Mouse (Mus musculus) heart, postnatal 36 days (tissue): Measurements from ENCODE around the gene Donson. TPM values are rescaled to one million over a fixed set of nuclear protein-coding genes. Genes with fewer than 3 reads are reported as not detected.

ENCODE experiments used
- DNase-seq, 2 experiments: peaks; one replicate each; pipeline ENCODE4 v3.0.0; 2021 to 2022
- intact Hi-C: fragments of 180-260 bp; cut with DNase I; formaldehyde crosslinking; loops from one replicate; pipeline ENCODE4 v1.15.1; 2025
- total RNA-seq, 2 experiments: library from RNA; stranded (reverse); gene quantifications; 2 replicates each; pipeline ENCODE4 v1.2.3; 2021

The Donson gene
- total RNA-seq, 2 experiments from 2014 or later: 2.9 to 3.3 TPM

DNA sequence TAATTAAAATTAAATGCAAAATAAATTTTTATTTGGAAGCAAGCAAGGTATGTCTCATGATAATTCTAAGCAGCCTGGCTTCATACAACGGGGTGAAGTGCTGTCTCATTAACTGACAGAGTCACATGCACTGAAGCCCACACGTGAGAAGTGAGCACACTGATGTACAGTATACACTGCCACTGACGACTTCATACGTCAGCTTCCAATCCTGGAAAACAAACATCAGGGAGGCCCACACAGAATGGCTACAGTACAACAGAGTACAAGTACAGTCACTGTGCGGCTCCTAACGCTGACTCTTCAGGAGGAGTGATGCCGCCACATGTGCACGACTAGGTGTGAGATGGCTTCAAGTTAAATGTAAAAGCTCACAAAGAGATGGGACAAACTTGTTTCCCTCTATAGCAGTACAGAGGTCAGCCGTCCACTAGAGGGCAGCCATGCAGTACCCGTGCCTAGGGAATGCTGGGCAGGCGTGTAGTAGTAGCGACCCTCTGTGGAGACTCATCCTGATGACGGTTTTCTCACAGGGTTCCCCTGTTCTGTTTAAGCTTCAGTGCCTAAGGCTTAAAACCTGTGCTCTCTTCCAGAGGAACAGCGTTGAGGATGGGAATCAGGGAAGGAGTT, 6.0 kb upstream of the Donson start:
- intact Hi-C loops: loop anchor here (2.0 kb wide), 1 partner anchor 222 kb away; no protein-coding TSS in a partner anchor
- peak; percentile 68 to 81 for DNase-seq

DNA sequence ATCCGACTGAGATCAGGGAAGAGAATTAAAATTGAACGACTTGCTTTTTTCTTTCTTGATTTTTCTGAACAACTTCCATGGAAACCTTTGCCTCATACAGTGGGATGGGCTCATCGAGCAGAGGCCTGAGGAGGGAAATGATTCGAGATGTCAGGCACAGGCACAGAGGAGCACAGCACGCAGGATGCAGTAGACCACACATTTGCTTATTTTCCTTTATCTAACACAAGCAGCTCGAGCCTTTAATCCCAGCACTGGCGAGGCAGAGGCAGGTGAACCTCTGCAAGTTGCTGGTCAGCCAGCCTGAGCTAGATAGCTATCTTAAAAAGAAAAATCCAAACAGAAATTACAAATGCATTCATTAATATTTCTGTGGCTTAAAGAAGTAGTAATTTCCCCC, 1.2 kb upstream of the Donson start:
- DNase-seq: no peak
- intact Hi-C loops: loop anchor here (5.0 kb wide), 1 partner anchor 42 kb away; the partner anchor contains the start of genes Gart and Son

DNA sequence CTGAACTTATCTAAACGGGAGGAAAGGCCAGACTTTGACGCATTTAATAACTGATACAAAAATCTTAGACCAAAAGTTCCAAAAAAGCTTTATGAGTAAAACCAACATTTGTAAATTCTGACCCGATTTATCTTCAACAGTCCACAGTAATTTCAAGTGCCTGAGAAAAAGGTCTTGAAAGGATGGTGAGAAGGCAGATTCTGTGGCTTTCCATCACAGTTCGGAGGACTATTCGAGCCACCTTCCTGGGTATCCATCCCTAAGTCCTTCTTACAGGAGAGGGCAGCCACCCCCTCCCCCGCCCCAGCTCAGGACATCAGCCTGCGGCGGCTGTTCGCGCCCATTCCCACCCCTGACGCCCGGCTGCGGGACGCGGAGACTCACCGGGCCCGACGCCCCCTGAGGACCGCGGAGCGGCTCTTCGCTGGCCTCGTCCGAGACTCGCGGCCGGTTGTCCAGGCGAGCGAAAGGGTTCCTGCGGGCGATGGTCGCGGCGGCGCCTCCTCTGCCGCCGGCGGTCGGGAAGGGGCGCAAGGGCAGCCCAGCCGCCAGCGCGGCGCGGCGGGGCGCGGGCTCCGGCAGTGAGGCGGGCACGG, 449 bp downstream of the Donson start:
- intact Hi-C loops: loop anchor here (5.0 kb wide), 1 partner anchor 41 kb away; the partner anchor contains the start of genes Gart and Son
- no peak for DNase-seq

DNA sequence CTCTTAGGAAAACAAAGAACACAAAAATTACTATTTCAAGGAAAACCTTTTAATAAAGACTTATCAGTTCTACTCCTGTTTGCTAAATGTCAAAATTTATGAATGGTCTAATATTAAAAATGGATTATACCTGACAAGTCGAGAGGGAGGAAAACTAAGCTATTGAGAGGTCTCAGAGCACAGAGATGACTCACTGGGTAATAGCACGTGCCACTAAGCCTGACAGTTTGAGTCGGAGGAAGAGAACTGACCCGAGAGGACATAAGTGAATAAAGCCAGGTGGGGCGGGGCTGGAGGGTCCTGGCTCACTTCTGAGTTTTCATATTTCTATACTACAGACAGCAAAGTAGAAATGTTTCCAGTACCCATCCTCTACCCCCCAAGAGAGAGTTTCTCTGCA, 2.2 kb downstream of the Donson start:
- intact Hi-C loops: loop anchor here (5.0 kb wide), 1 partner anchor 39 kb away; the partner anchor contains the start of genes Gart and Son
- DNase-seq: no peak

DNA sequence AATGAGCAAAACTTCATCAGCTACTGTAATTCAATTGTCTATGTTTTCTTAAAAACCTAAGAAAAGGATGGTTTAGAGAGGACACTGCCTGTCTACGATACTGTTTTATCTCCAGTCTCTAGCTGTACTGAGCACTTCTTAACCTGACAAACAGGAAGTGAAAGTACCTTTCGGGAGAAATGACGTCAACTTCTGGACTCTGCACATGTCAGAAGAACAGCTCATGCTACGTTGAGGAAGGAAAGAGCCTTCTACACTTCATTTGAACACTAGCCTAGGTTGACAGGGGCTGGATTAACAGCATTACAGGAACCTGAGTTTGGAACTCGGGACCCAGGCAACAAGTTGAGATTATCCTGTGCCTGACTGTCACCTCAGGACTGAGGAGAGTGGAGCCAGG, 3.0 kb downstream of the Donson start:
- DNase-seq: no peak
- intact Hi-C loops: loop anchor here (5.0 kb wide), 1 partner anchor 38 kb away; the partner anchor contains the start of genes Gart and Son

DNA sequence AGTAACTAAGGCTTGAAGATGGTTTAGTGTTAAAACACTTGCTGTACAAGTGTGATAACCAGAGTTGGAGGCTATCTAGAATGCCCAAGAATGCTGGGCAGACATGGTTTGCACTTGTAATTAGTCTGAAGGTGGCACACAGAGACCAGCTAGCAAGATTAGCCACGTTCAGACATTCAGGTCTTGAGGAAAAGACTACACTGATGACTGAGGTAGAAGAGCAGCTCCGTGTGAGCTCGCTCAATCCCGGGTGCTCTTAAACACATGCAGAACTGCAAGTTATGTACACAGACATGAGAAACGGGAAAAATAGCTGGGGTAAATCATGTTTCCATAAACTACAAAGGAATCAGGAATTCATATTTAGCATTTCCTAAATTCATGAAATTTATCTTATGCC, 7.9 kb downstream of the Donson start:
- no peak for DNase-seq
- intact Hi-C loops: no loop called here

DNA sequence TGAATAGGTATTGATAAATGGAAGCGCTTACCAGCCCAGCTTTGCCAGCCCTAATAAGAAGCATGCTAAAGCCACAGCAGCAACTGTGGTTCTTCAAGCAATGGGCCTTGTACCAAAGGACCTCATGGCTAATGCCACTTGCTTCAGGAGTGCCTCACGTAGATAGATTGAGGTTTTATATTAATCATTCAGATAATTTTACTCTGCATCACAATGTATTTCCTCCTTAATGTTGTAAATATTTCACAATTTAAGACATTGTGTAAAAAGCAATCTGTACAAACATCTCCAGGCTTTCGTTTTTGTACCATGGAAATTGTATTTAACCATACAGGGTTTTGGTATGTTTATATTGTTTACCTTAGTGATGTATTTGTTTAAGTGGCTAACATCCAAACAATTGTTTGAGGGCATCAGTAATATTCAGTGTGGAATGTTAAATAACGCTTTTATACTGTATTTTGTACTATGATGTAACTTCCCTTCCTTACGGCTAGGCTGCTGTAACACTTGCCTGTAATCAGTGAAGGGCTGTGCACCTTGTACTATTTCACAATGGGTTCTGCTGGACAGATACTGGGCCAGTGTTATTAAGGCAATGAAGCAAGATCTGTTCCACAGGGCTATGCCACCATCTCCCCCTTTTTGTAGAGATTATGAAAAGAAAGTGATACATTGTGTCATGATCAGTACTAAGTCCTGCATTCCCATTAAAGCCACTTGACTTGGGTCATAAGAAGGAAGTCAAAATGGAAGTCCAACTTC, 10.2 kb downstream of the Donson start:
- intact Hi-C loops: no loop called here
- DNase-seq: no peak

DNA sequence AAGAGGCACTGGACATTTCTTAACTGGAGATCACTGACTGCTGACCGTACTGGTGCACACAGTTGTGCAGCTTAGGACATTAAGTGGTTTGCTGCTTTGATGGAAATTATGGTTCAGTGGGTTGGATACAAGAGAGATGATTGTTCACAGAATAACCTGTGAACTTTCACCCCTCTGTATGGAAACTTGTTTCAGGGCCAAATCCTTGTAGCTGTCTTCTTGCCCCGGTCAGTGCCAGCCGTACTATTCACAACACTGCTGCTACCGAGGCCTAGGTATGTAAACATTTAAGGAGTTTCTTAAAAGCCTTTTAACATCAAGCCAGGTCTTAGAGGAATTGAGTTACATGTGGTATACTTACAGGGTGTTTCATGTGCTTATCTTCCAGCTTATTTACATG, 14.1 kb downstream of the Donson start:
- no peak for DNase-seq
- intact Hi-C loops: no loop called here

DNA sequence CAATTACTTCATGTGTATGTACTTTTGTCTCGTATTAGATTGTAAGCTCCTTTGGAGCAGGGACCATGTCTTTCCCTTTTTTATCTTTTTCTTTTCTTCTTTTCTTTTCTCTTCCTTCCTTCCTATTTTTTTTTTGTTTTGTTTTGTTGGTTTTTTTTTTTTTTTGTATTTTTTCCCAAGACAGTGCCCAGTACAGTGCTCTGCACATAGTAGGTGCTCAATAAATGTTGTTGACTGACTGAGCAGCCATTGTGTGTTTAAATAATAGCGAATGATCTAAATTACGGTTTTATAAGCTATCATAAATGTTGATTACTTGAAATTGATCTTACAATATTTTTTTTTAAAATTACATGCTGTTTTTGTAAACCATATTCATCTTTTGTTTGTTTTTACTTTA, 24.8 kb downstream of the Donson start:
- intact Hi-C loops: loop anchor here (2.0 kb wide), 1 partner anchor 13 kb away; no protein-coding TSS in a partner anchor
- no peak for DNase-seq

DNA sequence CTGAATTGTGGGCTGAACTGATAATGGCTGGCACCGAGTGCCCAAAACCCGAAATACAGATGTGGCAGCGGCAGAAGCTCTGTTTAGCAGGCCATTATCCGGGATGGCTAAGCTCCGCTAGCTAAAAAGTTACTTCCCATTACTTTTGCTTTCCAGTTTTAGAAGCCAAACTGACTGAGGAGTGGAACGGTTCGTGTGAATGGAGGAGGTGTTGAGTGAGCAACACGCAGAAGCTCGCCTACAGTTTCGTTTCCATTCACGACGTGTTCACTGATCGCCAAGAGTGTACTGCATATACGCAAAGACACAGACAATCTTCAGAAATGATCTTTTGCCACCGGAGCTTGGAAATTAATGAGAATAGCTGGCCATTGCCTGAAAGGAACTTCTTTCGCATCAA, 26.2 kb downstream of the Donson start:
- no peak for DNase-seq
- intact Hi-C loops: no loop called here

DNA sequence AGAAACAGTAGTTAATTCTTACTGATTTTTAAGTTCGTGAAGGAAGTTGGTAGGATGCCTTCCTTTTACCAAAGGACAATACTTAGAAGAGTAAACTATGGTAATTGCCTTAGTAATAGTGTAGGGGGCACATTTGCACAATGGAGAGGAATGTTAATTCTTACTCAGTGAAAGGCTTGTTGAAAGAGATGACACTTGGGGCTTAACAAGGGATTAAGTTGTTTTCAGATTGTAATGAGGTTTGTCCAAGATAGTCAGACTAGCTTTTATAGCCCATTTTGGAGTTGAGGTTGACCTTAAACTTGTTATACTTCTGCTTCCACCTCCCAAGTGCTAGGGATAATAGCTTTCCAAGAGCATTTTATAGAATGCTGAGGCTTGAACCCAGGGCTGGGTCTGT, 27.2 kb downstream of the Donson start:
- DNase-seq: no peak
- intact Hi-C loops: no loop called here

DNA sequence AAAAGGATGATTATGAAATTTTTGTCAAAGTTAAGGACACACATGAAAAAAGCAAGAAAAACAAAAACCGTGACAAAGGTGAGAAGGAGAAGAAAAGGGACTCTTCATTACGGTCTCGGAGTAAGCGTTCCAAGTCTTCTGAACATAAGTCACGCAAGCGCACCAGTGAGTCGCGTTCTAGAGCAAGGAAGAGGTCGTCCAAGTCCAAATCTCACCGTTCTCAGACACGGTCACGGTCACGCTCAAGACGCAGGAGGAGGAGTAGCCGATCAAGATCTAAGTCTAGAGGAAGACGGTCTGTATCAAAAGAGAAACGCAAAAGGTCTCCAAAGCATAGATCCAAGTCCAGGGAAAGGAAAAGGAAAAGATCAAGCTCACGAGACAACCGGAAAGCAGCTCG, 28.8 kb downstream of the Donson start:
- DNase-seq: no peak
- intact Hi-C loops: no loop called here

DNA sequence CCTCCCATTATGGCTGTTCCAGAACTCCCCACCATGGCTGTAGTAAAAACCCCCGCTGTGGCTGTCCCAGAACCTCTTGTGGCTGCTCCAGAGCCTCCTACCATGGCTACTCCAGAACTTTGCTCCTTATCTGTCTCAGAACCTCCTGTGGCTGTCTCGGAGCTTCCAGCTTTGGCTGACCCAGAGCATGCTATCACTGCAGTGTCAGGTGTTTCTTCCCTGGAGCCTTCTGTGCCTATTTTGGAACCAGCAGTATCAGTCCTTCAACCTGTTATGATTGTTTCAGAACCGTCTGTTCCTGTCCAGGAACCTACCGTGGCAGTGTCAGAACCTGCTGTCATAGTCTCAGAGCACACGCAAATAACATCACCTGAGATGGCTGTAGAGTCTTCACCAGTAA, 30.1 kb downstream of the Donson start:
- DNase-seq: no peak
- intact Hi-C loops: no loop called here

DNA sequence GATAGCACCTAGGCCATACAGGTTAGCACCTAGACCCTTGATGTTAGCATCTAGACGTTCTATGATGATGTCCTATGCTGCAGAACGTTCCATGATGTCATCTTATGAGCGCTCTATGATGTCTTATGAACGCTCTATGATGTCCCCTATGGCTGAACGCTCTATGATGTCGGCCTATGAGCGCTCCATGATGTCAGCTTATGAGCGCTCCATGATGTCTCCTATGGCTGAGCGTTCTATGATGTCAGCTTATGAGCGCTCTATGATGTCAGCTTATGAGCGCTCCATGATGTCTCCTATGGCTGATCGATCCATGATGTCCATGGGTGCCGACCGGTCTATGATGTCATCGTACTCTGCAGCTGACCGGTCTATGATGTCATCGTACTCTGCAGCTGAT, 31.3 kb downstream of the Donson start:
- no peak for DNase-seq
- intact Hi-C loops: no loop called here

DNA sequence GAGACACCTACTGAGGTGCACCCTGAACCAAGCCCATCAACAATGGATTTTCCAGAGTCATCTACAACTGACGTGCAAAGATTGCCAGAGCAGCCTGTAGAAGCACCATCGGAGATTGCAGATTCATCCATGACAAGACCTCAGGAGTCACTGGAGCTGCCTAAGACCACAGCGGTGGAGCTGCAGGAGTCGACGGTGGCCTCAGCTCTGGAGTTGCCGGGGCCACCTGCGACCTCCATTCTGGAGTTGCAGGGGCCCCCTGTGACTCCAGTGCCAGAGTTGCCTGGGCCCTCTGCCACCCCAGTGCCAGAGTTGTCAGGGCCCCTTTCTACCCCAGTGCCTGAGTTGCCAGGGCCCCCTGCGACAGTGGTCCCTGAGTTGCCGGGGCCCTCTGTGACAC, 33.3 kb downstream of the Donson start:
- no peak for DNase-seq
- intact Hi-C loops: loop anchor here (2.0 kb wide), 1 partner anchor 22 kb away; no protein-coding TSS in a partner anchor

DNA sequence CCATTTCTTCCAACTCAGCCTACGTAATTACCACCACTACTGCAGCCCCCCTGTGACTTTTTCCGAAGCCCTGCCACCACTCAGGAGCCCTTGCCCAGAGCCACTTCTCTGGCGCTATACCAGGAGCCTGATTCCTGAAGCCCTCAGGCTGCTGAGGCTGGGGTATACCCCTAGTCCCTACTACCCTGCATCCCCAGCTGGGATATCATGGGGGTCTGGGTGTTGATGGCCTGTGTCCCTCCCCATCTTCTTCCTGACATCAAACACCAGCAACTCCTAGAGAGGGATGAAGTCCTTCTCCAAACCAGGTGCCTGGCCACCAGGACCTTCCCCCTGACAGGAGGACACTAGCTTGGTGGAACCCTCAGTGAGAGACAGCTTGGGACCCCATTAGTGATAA, 36.4 kb downstream of the Donson start:
- intact Hi-C loops: no loop called here
- no peak for DNase-seq

DNA sequence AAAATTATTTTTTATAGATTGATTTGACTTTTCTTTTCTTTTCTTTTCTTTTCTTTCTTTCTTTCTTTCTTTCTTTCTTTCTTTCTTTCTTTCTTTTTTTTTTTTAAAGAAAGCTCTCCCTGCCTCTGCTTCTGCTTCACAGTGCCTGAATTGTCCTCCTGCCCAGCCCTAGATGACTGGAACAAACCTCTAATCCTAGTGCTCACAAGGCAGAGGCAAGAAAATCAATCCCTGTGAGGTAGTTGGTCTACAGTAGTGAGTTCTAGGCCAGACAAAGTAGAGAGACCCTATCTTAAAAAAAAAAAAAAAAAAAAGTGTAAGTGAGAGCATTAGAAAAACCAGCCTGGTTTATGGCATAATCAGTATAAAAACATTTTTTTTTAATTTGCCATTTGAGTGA, 38.8 kb downstream of the Donson start:
- intact Hi-C loops: loop anchor here (2.0 to 5.0 kb wide), 3 partner anchors 15 to 52 kb away; partner anchors contain the start of genes Donson and Tmem50b
- DNase-seq: no peak

DNA sequence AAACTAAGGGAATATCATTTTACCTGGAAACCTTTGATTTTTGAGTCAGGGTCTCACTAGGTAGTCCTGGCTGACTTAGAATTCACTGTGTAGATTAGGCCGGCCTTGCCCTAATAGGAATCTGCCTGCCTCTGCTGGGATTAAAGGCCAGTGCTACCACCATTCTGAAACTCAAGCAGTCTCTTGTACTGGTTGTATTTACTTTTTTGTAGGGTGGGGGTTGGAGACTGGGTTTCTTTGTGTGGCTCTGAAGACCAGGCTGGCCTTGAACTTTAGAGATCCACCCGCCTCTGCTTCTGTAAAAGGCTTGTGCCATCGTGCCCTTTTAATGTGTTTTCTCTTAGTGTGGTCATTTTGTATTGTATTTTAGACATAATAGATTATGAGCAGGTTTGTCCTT, 39.3 kb downstream of the Donson start:
- intact Hi-C loops: loop anchor here (5.0 kb wide), 2 partner anchors 38 to 52 kb away; partner anchors contain the start of genes Donson and Tmem50b
- DNase-seq: no peak

DNA sequence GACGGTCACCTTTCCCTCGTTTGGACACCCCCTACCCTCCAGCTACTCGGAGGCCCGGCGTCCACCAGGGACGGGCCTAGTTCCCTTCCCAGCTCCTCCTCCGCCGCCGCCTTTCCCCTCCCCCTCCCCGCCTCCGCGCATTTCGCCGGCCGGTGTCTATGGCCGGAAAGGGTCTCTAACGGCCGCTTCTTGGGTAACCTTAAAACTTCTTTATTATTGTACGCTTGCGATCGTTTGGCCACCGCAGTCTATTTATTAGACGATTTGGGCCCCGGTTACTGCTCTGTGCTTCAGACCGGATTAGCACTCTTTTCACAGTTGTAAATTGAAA, 40.4 kb downstream of the Donson start:
- intact Hi-C loops: loop anchor here (5.0 kb wide), 2 partner anchors 39 to 51 kb away; partner anchors contain the start of genes Donson and Tmem50b
- peak in 1 of 2 experiments; percentile 83 for DNase-seq

DNA sequence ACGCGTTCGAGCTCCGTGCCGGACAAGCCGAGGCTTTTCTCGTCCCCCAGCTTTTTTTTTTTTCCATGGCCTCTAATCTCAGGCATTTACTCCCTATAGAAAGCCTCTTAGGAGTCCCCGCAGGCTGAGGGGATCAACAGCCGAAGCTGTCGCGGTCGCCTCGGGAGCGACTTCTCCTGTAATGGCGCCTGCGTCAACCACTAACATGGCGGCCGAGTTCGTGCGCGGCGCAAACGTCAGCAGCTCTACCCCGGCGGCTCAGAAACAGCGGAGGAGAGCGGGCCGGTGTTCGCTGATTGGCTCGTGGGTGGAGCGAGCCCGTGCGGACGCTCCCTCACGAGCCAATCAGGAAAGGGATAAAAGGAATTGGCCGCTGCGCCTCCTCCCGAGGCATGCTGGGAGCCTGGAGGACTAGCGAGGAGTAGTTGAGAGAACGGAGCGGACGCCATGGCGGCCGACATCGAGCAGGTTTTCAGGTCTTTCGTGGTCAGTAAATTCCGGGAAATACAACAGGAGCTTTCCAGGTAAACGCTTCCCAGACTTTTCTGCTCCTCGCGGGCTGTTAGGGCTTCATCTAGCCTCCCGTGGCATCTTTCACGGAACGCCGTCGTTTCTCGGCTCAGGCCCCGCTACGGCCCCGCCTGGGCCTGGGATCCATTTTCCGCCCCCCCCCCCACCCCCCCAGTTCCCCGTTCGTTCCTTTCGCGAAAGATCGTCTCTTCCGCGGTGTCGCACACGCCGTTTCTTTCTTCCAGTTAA, 40.9 kb downstream of the Donson start, which contains the start of gene Son:
Son (plus strand) TSS at position 46 of the 759 bp plus-strand sequence.
- intact Hi-C loops: loop anchor here (2.0 to 5.0 kb wide), 3 partner anchors 40 to 183 kb away; partner anchors contain the start of genes Donson and Tmem50b
- peak; percentile 92 to 94 for DNase-seq
